Mouse (Mus musculus) megakaryocyte, adult 5-6 weeks (primary cell): Measurements from ENCODE around the gene Rps6ka2. TPM values are rescaled to one million over a fixed set of nuclear protein-coding genes. Genes with fewer than 3 reads are reported as not detected.
A peak's percentile ranks its signal among the peaks of the same experiment; 100 is the strongest.
"Not testable (repeated sequence)": the region's sequence is repeated elsewhere in the genome, so short reads cannot be mapped to it uniquely, and the experiment has no call there.

Experiments used
- ATAC-seq: 2 replicates; pipeline ENCODE4 v1.8.0; 2016; ENCODE audit warnings: mild to moderate bottlenecking, inconsistent platforms; ENCODE audit not compliant: poor library complexity, severe bottlenecking
- total RNA-seq, 2 experiments: library from RNA; stranded (forward) in 1 of 2; stranded (reverse) in 1 of 2; fragments of 153-499, 151-499 nt in 1 of 2; fragments of 221-1000, 200-1000 nt in 1 of 2; gene quantifications; 2 replicates each; pipeline versions ENCODE4 v1.2.3 to v1.2.4; 2015 to 2017

Gene Rps6ka2
- 5.6 and 6.7 TPM in 2 replicates for total RNA-seq (2015)
- 5.5 and 6.5 TPM in 2 replicates for total RNA-seq (2017)

DNA sequence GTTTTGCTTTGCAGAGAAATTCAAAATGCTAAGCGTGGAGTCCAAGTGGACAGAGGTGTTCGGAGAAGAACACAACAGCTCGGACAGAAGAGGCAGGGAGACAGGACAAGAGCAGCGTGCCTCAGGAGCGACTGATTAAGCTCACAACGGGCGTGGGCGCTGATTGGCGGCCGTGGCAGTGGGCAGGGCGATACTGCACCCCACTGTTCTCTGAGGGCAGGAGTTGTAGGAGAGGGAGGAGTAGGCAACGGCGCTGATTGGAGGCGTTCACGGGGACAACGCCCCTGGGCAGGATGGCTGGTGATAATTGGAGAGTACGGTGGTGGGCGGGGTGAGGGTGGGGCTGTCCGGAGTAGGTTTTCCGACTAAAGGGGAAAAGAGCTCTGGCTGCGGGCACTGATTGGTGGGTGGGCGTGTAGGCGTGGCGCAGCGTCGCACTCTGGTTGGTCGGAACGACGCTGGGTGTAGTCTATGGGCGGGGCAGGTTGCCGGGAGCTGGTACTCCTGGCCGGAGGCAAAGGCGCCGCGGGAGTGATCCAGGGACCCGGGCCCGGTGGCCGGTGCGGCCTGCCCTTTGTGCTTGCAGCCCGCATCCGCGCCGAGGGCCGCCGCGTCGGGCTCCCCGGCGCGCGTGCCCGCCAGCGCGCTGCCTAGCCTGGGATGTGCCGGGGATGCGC, at the start of gene Rps6ka2:
Gene Rps6ka2, plus strand, starts transcription at position 489 of the 677 bp plus-strand sequence.
- ATAC-seq, result peak; percentile 91

DNA sequence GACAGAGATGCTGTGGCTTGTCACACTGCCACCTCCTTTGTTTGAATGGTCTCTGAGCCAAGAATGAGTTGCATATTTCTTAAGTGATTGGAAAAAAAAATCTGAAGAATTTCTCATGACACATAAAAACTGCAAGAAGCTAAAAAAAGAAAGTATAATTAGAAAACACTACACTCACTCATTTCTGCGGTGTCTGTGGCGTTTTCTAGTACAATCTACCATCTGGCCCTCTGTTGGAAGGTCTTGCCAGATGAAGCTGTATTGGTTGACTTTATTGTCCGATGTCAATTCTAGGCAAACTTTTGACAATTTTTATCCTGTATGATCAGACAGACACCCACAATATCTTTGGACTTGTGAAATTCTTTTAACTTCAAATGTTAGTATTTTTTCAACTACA, 49.1 kb upstream of the Rps6ka2 start:
- ATAC-seq, result not testable (repeated sequence)

DNA sequence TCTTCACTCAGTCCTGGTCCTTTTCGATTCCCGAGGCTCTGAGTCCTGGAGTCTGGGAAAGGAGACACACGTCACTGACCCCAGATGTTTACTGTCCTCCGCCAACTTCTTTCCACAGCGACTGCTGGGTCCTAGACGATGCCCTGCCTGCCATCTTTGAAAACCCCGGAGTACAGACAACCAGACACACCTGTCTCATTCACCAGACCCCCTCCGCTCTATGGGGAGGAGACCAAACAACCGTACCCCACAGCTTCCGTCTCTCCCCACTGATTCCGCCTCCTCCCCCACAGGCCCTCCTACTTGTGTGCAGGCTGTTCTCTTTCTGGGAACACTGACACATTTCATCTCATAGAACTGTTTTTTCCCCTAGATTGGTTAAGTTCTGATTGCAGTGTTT, 47.4 kb upstream of the Rps6ka2 start:
- not testable (repeated sequence) for ATAC-seq

DNA sequence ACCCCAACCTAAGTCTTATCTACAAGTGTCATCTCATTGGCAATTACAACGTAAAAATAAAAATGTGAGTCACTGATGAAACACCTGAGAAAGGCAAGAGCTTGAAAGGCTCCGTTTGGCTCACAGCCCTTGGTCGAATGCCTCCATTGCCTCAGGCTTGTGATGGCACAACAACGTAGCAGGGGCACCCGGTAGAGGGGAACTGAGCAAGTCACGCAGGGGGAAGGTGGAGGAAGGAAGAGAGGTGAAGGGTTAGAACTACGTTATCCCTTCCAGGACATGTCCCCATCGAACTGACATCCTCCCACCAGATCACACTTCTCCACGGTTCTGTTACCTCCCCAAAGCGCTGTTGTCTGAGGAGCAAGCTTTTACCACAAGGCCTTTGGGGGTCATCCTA, 43.4 kb upstream of the Rps6ka2 start:
- peak; percentile 92 for ATAC-seq

DNA sequence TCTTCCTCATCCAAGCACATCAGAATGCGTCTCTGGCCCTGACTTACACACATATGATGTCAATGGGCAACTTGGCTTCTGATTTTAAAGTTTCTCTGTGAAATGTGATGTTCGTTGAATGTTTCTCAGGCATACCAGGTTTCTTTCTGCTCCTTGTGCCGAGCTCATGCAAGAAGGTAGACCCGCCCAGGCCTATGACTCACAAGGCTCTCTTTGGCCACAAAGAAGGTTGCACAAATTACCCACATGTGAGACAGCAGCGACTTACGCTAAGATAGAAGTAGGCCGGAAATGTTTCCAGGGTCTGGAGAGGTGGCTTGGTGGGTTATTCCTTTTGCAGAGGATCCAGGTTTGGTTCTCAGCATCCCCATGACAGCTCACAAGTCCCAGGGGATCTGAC, 35.9 kb upstream of the Rps6ka2 start:
- peak; percentile 90 for ATAC-seq

DNA sequence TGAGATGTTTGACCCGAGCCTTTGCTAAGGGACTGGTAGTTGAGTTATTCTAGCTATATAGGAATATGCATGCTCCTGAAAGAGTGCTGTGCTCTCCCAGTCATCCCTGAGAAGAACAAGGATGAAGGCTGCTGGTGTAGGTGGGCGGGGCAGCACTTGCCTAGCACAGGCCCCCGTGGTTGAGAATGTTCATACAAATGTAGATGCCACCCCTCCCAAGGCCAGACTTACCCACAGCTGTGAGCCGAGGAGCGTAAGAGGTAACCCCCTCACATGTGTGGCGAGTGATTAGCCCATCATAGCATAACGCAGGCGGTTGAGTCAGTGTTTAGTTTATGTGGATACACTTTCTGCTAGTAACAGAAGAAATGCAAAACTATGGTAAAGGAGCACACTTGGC, 34.6 kb upstream of the Rps6ka2 start:
- not testable (repeated sequence) for ATAC-seq

DNA sequence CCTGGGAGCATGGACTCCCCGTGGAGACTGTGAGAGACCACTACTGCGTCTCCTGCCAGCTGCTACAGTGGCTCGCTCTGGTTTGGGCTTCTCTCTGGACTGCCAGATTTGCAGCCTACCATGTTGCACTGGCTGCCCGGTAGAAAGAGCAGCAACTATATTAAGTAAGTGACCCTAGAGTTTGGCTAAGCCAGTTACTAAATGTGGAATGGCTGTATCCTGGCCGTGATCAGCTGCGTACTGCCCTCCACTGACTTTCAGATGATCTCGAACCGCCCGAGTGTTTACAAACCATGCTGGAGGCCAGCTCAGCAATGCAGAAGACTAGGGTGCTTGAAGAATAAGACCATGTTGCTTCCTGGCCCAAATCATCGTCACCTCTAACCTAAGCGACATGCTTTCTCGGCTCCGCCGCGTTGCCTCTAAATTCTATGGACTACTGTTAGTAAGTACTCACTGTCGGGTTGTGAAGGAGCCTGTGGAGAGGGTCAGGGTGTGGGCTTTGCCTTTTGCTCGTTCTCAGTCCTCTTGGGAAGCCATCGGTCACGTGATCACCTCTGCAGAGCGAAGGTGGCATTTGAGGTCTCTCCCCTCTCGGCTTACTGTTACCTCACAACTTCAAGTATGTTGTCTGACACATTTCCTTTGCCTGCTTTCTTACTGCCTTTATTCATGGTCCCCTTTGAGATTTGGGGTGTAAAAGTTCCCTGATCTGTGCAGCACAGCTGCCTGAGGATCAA, 31.6 kb upstream of the Rps6ka2 start:
- no peak for ATAC-seq

DNA sequence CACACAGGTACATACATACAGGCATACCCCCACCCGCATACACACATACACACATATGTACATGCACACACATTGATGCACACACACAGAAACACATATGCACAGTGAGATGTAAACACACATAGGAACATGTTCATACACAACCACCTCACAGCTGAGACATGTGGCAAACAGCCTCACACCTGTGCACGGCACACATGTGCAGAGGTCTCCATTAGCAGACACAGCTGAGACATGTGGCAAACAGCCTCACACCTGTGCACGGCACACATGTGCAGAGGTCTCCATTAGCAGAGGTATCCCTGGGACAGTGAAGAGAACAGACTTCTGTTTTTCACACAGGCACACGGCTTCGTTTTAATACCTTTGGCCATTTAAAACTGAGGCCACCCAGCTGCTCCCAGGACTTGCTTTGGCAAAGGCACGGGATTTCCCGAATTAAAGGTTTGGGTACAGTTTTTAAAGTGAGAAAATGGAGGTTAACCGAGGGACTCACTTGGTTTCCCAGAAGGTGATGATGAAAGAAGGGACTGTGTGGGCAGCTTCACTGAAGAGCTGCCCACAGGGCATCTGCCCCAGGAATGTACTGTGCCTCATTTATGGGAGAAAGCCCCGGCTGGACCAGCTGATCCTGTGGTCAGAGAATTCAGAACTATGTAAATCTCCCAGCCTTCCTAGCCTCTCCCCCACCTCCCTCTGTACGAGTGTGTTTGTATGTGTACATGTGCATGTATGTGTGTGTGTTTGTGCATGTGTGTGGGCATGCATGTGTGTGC, 29.3 kb upstream of the Rps6ka2 start:
- no peak for ATAC-seq

DNA sequence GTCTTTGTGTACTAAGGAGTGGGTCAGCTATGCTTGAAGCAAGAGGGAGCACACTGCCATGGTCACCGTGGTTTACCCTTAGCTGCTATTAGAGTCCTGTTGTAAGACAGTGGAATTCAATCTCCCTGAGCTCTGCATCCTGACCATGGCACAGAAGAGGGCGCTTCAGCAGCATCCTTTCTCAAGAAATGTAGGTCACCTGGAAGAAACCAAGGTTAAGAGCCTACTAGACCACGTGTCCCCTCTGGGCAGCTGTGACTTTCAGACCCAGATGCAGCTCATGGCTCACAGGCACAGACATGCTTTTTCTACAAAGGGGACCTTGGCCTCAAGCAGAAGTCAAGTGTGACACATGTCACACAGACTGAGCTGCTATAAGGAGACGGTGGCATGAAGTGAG, 27.5 kb upstream of the Rps6ka2 start:
- no peak for ATAC-seq

DNA sequence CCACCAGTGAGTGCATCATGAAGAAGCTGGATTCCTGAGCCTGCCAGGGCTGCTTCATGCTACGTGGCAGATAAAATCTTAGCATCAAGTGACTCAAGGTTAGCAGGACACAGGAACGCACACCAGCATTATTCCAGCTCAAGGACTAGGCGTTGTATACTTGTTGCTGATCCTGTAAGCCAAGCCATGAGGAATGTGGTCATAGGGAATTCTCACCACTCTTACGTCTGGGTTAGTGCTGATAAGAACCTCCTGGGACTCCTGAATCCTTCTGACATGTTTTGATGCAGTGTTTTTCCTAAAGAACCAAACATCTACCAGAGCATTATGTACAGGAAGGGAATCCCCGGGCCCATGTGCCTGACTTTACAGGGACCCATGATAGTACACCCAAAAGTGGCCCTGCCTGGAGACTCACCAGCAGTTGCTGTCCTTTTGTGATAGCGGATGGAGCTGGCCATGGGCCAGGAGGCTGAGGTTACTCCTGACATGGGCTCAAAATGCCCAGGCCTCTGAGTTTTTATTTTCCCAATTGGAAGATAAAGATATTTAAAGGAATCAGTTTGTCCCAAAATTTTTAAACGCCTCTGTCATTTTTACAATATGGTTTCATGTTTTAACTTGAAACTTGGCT, 25.9 kb upstream of the Rps6ka2 start:
- ATAC-seq, result no peak

DNA sequence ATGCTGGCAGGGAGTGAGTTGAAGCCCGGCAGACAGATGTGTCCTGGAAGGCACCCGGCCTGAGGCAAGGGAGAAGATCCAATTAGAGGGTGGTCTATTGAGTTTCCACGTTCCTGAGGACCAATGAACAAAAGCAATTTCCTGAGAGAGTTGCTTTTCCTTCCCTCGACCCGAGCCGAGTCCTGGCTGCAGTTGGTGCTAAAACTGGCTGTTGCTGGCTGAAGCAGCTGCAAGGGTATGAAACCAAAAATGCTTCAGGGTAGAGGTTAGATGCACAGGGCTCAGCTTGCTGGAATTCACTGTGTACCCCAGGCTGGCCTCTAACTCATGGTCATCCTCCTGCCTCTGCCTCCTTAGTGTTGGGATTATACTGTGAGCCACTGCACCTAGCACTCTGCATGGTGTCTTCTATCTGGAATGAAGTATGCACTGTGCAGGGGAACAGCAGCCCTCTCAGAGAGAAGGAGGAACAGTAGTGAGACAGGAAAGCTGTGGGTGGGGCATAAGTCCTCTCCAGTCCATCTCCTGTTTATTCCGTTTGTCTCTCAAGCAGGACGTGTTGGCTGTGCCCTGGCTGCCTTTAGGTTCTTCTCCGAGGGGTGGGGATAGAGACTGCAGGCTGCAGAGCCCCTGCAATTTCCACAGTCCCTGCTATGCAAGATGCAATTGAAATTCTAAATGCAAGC, 24.4 kb upstream of the Rps6ka2 start:
- no peak for ATAC-seq

DNA sequence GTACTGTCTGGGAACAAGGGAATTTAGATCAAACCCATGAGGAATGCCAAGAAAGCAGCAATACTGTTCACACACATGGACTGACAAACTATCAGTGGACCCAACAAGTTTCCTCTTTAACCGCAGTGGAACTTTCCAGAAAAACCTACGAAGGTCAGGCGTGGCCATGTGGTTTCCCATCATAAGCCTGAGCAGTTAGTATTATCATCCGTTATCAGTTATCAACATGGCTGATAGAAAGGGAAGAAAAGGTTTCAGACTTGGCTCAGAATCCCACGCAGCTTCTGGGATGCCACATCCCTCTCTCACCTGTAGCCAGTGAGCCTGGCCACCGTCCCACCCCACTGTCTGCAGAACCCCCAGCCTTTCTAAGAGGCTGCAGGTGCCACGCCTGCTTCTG, 23.4 kb upstream of the Rps6ka2 start:
- ATAC-seq, result no peak

DNA sequence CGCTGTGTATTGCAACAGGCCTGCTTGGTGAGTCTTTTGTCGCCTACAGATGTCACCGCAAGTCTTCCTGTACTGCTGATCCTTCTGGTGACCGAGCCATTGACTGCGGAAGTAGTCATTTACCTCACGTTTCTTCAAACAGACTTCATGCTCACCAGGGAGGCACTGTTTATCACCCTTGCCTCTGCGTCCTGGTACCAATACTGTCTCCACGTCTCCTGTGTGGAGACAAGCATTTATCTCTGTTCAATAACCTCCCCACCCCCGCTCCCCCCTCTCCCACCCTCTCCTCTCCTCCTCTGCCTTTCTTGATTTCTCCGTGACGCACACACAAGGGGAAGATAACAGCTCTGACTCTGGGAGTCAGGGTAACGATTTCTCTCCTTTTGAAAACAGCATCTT, 22.0 kb upstream of the Rps6ka2 start:
- ATAC-seq, result peak; percentile 62; the same call in 1 of the 2 replicates

DNA sequence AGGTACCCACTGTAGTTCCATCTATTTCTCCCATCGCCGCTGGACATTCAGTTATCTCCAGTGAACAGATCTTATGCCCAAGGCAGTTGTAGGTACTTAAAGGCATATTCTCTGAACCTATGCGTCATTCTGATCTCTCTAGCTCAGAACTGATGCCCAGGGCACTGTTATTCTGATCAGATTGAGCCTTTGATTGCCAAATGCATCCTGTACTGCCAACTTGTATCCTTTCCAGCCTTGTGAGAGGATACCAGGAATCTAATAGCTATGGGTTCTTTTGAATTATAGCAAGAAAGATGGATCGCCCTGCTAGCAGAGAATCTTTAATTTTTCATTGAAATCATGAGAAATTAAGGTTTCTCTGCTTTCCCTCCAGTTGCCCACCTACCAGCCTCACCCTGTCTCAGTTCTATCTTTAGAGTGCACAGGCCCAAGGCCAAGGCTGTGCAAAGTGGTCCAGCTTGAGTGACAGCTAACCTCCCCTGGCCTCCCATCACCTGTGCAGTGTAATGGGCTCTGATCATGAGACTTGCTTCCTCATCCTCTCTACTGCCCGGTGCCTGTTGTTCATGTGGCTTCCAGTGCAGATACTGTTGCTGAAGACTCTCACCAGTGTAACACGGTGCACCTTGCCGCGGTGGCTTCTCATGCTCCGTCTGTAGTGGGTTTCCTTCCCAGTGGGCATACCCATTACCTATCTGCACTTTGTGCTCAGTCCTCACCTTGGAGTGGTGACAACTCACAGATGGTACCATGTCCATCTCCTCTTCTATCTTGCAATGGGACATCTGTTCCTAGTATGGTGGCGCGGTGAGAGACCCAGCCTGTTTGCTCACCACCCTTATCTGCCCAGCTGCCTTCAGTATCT, 20.4 kb upstream of the Rps6ka2 start:
- ATAC-seq, result no peak

DNA sequence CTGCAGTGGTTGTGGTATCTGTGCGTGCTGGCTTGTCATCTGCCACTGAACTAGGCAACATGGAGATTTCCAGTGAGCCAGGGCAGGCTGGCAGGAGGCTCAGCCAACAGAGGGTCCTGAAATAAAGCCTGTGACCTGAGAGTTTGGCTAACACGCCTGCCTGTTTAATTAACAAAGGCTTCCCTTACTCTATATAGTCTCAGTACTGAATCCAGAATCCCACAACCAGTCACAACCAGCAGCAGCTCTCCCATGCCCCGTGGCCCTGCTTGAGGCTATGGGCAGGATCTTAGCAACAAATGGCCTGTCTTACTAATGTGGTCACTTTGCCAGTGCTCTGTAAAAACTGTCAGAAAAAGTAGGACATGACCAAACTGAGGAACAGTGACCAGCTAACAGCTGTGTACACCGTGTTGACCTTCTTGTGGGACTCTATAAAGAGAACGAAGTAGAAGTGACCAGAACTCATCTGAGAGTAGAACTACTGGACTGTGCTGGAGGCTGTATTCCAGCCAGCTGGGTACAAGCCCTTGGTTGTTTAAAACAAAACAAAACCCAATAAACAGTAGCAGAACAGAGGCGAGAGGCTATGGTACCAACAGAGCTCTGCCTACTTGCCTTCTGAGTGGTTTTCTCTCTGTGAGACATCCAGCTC, 18.3 kb upstream of the Rps6ka2 start:
- no peak for ATAC-seq

DNA sequence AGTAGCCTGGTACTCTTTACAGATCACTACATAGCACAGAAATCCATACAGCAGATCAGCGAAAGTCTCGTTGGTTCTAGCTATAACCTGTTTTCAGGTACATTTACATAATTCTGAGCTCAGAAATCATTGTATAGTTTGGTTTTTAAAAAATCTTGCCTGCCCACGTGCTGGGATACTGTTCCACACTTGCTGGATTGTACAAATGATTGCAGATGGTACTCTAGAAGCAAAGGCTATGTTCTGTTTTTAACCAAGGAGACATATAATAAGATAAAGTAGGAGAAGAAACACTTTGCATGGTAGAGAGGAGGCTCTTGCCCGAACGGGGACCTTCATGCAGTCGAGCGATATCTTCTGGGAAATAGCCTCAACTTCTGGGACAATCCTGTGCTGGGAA, 17.3 kb upstream of the Rps6ka2 start:
- no peak for ATAC-seq

DNA sequence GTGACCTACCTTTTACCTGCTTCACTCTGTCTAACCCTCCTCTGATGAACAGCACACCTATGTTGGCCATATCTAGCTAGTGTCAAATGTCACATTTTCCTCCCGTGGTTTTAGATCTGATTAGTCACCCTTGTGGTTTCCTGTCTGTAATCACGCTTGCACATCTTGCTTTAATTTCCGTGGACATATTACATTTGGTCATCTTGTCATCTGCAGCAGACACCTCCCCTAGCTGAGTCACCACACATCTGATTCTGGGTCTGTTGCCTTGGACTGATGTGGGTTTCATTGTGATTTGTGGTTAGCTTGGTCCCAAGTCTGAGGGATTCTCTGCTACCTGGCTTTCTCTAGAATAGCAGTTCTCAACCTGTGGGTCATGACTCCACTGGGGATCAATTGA, 6.0 kb upstream of the Rps6ka2 start:
- ATAC-seq, result peak; percentile 97

DNA sequence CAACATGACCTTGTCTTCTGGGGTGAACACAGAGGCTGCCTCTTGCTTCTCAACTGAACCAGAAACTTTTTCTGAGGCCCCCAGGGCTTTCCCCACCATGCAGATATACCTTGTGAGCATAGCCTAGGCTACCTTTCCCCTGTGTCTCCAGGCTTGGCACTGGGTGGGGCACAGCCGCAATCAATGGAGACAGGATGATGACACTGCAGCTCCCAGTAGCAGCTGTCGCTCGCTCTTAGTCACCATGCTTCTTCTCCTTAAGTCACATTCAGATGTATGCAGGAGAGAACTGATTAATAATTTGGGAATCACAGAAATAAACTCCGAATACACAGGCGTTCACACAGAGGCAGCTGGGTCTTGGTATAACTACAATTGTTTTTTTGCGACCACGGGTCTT, 4.4 kb upstream of the Rps6ka2 start:
- ATAC-seq, result no peak

DNA sequence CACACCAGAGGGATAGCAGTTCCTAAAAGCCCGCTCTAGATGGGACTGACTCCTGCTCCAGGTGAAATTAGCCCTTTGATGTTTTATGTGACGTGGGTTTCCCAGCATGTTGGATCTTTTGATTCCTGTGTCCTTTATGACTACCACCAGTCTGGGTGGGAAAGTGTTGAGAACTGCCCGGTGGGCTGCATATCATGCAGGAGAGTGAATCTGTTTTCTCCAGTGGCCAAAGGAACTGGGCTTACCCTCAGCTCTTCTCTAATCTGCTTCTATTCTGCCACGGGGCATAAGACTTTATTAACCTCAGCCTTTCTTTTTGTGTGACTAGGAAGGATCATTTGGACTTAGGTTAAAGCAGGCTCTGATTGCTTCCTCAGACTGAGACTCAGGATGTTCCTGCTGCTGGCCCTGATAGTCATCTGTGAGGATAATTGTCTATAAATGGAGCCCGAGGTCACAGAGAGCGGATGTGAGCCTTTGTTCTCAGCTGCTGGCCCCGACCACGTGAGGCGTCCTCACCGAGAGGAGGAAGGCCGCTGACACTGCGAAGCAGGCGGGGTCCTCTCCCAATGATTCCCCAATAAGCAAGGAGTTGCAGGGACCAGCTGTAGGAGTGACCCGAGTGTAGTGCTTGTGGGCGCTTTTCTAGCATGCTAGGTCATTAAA, 821 bp upstream of the Rps6ka2 start:
- peak; percentile 54 for ATAC-seq
